Mouse (Mus musculus) bone marrow, adult 2 months (tissue): Measurements from ENCODE around the gene Napsa.

Experiments used
- CTCF ChIP-seq: fragments of 200-500 bp; IDR thresholded peaks from 2 replicates; pipeline ENCODE4 v1.5.1; 2011; ENCODE audit warnings: low read length, control low read depth; ENCODE audit not compliant: control insufficient read depth, insufficient read depth
- POLR2A ChIP-seq: fragments of 200-500 bp; IDR thresholded peaks from 2 replicates; pipeline ENCODE4 v1.6.1; 2011; ENCODE audit warnings: low read depth, mild to moderate bottlenecking, control low read depth, low read length, borderline replicate concordance; ENCODE audit not compliant: control insufficient read depth

DNA sequence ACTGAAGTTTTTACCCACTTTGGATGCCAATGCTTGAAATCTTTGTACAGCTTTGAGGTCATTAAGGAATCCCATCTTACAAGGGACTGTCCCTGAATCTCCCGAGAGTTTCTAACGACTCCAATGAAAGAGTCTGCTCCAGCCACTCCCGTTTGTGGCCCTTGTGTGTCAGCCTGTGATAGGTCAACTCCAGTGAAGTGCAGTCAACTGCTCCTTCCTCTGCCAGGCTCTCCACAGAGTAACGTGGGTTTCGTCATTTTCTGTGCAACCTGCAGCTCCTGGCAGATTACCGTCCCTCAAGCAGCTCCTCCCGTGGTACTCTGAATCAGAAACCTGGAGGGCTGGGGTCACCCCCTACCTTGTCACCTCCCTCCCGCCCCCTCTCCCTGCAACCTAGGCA lies 8.9 kb upstream of the Napsa start:
- TF ChIP-seq CTCF (no peak), POLR2A (no peak)
